Mouse (Mus musculus): Measurements from ENCODE around the gene Pik3c2b.
"Not testable (repeated sequence)": the region's sequence is repeated elsewhere in the genome, so short reads cannot be mapped to it uniquely, and the experiment has no call there.

The Pik3c2b gene

DNA sequence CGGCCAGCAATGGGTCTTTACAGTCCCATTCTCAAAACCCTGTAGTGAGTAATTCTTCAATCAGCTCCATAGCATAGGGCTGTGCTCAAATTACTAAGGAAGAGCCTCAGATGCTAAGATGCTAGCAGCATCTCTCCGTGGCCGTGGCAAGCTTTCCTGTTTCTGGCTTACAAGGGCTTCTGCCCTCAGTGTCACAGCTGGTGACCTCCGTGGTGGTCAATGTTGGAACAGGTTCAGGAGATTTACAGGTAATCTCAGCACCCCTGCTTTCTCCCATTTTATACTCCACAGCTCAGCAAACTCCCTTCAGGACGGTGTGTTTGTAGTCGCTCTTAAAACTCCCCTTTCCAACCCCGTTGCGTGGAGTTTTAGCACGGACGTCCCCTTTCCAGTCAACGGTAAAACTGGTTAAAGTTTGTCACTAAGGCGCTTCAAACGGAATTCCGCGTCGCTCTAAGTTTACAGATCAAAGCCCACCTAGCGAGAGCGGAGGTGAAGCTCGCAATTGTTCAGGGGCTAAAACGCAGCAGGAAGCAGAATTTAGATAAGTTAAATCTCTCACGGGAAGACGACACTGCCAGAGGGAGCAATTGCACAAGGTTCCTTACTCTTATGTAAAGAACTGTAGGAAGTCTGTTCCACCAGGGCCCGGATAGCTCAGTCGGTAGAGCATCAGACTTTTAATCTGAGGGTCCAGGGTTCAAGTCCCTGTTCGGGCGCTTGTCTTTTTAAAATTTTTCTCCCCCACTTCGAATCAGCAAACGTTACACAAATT is 12.0 kb upstream of the Pik3c2b start:
- DNase-seq (ENCODE audit: low spot score): peak; percentile 73

GRCm38 (mm10) chr1:133034091-133034460 is 11.4 kb upstream of the Pik3c2b start:
- peak; percentile 48 for DNase-seq (ENCODE audit: low spot score)

DNA sequence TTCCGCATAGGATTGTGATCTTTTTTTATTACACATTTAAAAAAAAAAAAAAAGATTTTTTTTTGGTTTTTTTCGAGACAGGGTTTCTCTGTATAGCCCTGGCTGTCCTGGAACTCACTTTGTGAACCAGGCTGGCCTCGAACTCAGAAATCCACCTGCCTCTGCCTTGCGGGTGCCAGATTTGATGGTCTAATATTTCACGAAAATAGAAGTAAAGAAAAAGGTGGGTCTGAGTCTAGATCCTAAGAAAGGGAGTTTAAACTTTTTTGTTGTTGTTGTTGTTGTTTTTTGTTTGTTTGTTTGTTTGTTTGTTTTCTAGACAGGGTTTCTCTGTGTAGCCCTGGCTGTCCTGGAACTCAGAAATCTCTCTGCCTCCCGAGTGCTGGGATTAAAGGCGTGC is 10.8 kb upstream of the Pik3c2b start:
- DNase-seq (ENCODE audit: low spot score): not testable (repeated sequence)

GRCm38 (mm10) chr1:133039505-133039949 is 5.9 kb upstream of the Pik3c2b start:
- DNase-seq (ENCODE audit: low spot score): peak; percentile 65

DNA sequence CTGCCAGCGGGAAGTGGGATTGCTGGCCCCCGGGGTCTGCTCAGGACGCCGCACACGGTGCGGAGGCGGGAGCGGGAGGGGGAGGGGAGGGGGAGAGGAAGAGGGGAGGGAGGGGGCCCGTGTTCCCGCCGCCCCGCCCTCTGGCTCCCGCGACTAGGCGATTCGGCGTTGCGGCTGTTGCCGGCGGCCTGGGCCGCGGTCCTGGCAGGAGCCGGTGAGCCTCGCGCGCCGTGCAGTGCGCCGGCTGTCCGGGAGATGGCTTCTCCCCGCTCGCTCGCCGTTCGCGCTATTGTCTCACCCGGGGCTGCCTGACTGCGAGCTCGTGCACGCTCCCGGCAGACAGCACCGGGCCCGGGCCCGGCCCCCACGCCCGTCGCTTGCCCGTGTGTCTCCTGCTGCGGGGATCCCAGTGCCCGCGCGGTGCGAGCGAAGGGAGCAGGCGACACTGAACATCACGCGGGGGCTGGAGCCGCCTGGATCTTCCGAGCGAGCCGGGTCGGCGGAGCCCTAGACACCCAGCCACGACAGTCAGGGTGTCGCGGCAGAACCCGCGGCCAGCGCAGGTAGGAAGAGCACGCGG is 484 bp downstream of the Pik3c2b start:
- DNase-seq (ENCODE audit: low spot score): peak; percentile 72

- DNase-seq (ENCODE audit: low spot score): no peak
Observed at GRCm38 (mm10) chr1:133046441-133046931, 1.0 kb downstream of the Pik3c2b start.

- no peak for DNase-seq (ENCODE audit: low spot score)
Observed at GRCm38 (mm10) chr1:133047575-133047974, 2.1 kb downstream of the Pik3c2b start.

DNA sequence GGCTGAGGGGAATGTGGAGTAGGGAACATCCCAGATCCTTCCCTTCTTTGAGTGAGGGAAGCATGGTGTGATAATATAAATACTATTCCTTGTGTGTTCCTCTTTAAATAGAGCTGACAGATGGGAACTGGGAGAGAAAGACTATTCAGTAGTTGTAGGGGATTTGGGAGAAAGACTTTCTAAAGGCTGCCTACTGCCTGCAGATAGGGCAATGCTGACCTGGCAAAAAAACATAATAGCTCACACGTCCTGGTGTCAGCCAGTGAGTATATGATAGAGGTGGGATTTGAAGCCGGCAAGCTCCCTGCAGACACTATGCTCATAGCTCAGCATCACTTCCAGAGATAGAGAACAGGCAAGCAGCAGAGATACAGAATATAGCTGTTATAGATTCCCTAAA is 3.2 kb downstream of the Pik3c2b start:
- no peak for DNase-seq (ENCODE audit: low spot score)

DNA sequence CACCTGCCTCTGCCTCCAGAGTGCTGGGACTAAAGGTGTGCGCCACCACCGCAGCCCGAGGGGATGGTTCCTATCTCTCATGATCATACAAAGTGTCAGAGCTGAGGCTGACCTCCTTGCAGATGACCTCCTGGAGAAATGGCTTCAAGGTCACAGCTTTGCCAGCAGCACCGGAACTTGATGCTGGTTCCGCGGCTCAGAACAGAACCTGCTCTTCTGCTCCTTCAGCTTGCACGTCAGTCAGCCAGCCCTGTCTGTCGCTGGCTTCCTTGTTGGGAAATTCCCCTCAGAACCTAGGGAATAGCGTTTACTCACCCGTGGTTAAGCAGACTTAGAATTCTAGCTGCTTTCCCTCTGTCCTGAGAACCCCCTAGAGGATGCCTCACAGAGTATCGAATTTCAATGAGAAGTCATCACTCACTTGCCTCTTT is 4.5 kb downstream of the Pik3c2b start:
- no peak for DNase-seq (ENCODE audit: low spot score)

- DNase-seq (ENCODE audit: low spot score): no peak
Observed at GRCm38 (mm10) chr1:133051829-133052228, 6.4 kb downstream of the Pik3c2b start.

DNA sequence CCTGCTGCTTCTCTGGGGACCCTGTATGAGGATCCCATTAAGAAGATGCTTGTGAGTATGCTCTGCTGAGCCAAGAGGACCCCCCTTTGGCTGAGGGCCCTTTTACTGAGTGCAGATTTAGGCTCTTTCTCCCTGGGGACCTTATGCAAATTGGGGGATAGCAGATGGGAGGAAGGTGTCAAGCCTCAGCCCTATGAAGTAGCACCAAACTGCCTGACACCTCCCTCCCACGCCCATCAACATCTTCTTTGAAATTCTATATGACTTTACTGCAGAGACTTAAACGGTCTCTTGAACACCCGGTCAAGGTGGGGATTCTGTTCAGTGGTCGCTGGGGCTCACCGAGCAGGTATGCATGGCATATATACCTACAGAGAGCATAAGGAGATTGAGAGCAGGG is 7.6 kb downstream of the Pik3c2b start:
- DNase-seq (ENCODE audit: low spot score): no peak

GRCm38 (mm10) chr1:133054326-133054725 is 8.9 kb downstream of the Pik3c2b start:
- no peak for DNase-seq (ENCODE audit: low spot score)

- no peak for DNase-seq (ENCODE audit: low spot score)
Observed at GRCm38 (mm10) chr1:133057345-133058034, 12.0 kb downstream of the Pik3c2b start.

GRCm38 (mm10) chr1:133059592-133059991 is 14.1 kb downstream of the Pik3c2b start:
- DNase-seq (ENCODE audit: low spot score): no peak

- DNase-seq (ENCODE audit: low spot score): no peak
Observed at GRCm38 (mm10) chr1:133060681-133061080, 15.2 kb downstream of the Pik3c2b start.

DNA sequence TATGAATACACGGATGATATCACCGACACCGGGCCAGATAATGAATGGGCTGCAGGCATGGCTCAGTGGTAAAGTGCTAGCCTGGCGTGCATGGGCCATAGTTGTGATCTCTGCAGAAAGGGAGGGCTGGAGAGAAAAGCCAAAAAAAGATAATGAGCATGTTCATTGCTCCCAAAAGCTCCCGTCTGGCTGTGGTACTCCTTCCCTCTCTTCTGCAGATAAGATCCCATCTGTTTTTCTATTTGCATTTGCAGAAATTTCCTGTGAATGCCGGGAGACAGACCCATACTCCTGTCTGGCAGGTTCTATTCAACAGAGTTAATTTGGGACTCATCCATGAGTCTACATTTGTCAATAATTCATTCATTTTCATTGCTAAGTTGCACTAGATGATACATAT is 17.7 kb downstream of the Pik3c2b start:
- DNase-seq (ENCODE audit: low spot score): no peak

DNA sequence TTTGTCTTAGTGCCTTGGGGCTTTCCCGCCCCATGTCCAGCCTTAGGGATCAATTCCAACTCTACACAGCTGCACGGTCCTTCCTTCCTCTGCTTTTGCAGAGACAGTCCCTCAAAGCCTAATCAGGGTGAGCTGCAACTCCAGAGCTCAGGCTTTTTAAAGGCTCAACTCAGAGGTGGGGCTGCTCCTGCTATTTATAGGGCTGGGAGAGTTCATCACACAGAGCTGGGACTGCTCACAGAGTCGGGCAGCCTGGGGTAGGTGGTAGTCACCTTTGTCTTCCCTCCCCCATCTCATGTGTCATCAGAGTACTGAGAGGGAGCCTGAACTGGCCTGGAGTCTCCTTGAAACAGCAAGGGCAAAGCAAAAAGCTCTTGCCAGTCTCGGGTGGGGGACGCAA is 22.8 kb downstream of the Pik3c2b start:
- no peak for DNase-seq (ENCODE audit: low spot score)

GRCm38 (mm10) chr1:133068669-133069274 is 23.3 kb downstream of the Pik3c2b start:
- DNase-seq (ENCODE audit: low spot score): peak; percentile 73

GRCm38 (mm10) chr1:133069275-133070120 is 24.0 kb downstream of the Pik3c2b start:
- DNase-seq (ENCODE audit: low spot score): no peak

DNA sequence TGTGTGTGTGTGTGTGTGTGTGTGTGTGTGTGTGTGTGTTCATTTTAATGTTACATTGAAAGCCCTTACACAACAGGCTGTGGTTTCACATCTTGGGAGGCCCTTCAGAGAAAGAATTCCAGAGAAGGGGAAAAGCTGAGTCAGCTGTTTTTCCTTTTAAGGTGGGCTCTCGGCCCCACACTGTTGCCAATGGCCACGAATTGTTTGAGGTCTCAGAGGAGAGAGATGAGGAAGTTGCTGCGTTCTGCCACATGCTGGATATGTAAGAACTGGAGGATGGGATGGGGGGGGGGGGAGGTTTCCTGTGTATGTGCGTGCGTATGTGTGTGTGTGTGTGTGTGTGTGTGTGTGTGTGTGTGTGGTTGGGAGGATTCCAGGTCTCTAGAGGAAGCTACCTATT is 24.7 kb downstream of the Pik3c2b start:
- DNase-seq (ENCODE audit: low spot score): no peak

GRCm38 (mm10) chr1:133071666-133072381 is 26.4 kb downstream of the Pik3c2b start:
- peak; percentile 46 for DNase-seq (ENCODE audit: low spot score)

All from layer of hippocampus, adult 11-12 months (tissue).